Mouse (Mus musculus): ENCODE results near the gene Kdm8. TPM values are rescaled to one million over a fixed set of nuclear protein-coding genes. Genes with fewer than 3 reads are reported as not detected.

Gene Kdm8
- total RNA-seq, 2 experiments from 2014 or later, result 3.6 to 5.2 TPM

DNA sequence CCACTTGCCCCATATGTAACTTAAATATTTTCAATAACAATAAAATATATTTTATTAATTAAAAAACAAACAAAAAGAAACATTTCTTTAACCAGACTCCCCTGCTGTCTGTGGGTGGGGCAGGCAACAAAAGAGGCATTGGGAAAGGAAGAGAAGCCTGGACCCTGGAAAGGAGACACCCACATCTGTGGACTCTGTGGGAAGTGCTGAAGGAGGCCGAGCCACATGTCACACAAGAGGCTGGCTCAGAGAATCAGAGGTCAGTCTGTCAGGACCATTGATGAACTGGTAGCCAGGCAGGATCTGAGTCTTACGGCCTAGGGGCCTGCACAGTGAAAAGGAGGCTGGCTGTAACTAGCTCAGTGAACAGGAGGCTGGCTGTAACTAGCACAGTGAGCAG lies 17.7 kb downstream of the Kdm8 start:
- DNase-seq, result no peak

DNA sequence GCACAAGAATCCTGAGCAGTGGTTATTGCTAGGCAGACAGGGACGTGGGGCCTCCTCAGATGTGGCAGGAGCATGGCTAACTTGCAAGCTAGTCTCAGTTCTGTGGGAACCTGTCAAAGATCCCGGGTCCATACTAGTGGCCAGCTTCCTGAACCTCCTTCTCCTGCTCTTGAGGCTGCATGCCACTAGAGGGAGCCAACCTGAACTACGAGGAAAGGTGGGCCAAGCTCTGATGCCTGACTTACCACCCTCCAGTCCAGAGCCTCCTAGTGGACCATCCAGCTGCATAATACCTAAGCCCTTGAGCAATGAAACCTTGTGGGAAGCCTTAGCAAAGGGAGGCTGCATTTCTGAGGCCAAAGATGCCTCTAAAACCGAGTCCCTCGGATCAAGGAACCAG lies 25.5 kb downstream of the Kdm8 start:
- DNase-seq, result peak; percentile 74 to 87

DNA sequence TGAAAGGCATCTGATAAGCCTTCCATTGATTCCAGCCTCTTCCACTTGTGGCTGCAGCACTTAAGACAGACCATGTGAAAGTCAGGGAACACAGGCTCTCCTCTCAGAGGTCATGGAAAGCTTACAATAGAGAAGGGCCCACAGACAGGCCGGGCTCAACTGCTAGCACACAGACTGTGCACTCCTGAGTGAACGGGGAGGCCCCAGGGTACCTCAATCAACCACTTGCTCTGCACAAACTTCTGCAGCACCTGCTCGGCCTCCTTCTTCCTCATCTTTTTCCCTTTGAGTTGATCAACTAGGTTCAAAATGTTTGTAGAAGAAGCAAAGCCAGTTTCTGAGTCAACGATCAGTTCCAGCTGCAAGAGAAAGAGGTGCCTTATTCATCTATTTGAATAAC lies 26.4 kb downstream of the Kdm8 start:
- no peak for DNase-seq

DNA sequence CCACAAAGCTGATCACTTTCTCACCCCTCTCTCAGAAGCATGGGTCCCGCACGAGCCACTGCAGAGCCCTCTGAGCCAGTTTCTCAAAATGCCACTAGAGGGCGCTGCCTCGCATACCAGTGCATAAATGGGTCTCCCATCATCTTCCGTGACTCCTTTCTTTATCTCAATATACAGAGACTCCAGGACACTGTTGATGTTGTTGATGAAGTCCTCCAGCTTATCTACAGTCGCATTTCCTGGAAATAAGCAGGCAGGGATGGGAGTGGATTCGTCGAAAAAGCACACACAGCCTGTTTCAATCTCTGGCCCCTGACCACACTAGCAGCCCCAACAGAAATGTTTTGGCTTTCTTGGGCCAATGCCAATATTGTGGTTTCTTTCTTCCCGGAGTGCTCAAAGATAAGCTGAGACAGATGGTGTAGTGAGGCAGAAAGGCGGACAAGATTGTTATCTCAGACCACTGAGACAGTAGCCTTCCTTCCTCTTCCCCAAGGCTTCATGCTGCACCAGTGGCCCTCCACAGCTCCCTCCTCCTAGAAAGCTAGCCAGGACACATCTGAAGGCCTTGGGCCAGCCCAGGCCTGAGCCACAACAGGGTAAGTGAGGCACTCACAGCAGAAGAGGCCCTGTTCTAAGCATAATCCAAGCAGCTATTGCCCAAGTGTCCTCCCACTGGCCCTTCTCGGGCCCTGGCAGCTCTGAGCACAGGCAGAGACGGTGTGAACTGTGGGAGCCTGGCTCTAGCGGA lies 27.7 kb downstream of the Kdm8 start:
- peak; percentile 86 to 87 for DNase-seq

DNA sequence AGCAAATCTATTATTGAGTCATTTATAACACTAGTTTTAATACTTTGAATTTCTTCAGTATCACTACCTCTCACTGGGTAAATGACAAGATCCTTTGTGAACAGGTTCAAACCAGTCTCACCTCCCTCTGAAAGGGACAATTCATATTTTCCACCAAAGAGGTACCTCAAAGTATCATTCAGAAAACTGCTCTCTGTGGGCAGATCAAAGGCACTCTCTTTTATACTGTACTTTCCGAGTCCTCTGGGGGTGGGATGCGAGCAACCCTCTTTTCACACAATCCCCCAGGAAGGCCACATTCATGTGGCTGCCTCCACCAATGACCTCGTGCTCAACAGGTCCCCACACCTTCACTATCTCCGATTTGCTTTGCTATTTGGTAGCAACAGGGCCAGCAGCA lies 30.1 kb downstream of the Kdm8 start:
- no peak for DNase-seq

- DNase-seq, result peak; percentile 52 to 60
These were observed 31.2 kb downstream of the Kdm8 start for GRCm38 (mm10) chr7:125475601-125476251.

DNA sequence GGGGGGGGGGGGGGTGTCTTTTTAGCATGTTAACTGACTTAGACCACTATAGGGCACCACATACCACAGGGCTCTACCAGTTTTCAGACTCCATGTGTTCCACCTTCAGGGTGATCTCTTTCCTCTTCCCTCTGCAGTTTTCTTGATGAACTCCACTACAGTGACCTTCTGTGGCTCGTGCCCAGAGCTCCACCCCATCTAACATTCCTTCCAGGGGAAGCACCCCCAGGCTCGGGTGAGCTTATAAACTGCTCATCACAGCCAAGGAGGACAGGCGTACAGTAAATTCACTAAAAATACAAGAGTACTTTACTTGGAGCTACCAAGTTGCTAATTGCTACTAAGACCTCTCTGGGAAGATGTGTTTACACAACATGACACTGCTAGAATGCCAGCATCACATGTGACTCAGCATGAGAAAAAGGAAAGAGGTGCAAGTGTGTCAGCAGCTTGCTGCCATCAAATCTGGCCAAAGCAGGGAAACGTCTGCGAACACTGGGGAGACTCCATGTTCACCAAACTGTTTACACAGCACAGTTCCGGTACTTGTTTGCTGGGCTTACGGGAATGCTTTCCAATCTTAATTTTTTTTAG lies 34.0 kb downstream of the Kdm8 start:
- DNase-seq, result peak; percentile 38 to 66

- DNase-seq, result no peak
These were observed 36.0 kb downstream of the Kdm8 start for GRCm38 (mm10) chr7:125480518-125480917.

DNA sequence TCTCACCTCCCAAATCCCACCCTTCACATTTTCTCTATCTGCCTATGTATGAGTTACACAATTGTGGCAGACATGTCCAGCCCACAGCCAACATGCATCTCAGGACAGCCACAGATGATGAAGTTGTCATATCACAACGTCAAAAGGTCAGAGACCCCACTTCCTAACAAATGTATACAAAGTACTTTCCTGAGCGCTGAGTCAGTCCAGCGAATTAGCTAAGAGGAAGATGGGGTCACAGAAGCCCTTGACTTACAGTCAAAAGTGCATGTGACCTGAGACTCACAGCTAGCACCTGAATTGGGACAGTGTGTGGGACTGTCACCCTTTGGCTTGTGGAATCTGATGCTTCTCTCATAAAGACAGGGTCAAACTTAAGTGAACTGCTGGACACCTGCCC lies 37.9 kb downstream of the Kdm8 start:
- DNase-seq, result no peak

- no peak for DNase-seq
These were observed 38.4 kb downstream of the Kdm8 start for GRCm38 (mm10) chr7:125482886-125483285.

DNA sequence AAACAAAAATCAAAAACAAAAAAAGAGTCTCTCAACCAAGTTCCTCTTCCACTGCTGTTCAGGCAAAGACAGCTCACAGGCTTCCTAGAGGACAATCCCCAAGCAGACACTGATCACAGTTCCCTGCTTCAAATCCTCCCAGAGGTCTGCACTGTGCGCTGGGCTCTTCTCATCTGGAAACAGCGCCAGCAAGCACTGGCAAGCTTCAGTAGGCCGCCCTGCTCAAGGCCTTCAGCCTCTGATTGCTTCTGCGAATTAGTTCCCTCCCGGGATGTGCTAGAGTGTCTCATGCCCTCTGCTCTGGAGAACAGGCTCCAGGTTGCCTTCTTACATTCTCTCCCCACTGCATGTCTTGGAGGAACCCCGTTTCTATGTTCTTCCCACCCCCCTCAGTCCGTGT lies 40.3 kb downstream of the Kdm8 start:
- no peak for DNase-seq

GRCm38 (mm10) chr7:125486121-125486630 lies 41.7 kb downstream of the Kdm8 start:
- no peak for DNase-seq

- no peak for DNase-seq
These were observed 42.6 kb downstream of the Kdm8 start for GRCm38 (mm10) chr7:125487126-125487525.

DNA sequence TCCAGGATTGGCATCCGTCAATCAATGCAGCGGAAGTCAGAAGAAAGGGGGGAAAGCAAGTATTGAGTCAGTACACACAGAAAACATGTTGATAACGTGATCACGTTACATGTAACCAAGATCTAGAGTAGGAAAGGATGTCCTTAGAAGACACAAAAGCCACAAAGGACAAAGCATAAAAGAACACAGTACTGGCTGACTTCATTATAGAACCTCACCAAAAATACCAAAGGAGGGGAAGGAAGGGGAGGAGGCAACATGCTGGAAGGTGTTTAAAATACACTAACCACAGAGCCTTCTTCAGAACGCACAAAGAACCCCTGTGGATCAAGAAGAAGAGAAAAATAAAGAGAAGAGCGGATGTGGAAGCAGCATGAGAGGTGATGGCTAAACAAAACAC lies 44.2 kb downstream of the Kdm8 start:
- DNase-seq, result no peak

- DNase-seq, result no peak
These were observed 45.2 kb downstream of the Kdm8 start for GRCm38 (mm10) chr7:125489636-125490035.

DNA sequence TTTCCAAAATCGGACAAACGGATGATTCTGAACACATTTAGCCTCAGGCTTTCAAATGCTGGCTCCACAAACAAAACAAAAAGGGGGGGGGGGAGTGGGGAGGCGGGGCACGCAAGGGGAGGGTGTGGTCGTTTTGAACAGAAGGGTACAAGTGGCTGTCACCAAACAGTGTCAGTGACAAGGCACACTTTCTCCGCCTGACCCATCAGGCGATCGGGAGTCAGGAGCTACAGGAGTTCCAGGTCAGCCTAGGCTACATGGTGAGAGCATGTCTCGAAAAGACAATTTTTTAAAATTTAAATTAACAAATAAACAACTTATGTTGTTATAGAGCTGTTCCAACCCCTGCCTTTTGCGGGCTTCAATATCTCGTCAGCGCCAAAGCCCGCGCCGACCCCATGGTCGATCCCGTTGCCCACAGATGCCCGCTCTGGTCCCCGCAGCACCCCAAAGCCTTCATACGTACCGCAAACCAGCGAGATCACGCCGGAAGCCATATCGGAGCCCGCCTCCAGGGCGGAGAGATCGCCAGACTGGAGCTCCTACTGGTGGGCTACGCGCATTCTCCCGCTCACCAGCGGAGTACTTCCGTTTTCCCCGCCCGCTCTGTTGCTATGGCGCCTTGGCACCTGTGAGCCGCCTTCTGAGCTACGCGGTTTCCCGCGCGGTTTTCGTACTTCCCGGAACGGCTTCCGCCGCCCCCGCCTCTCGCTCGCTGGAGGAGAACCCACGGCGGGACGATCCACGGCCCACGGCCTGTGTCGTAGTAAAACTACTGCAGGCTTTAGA lies 46.7 kb downstream of the Kdm8 start, which contains the start of gene Nsmce1:
Gene Nsmce1 (minus strand): TSS at position 650 of the 789 bp plus-strand sequence.
- peak; percentile 95 to 98 for DNase-seq

GRCm38 (mm10) chr7:125491760-125492159 lies 47.3 kb downstream of the Kdm8 start:
- no peak for DNase-seq

- DNase-seq, result peak; percentile 18 to 46
These were observed 48.1 kb downstream of the Kdm8 start for GRCm38 (mm10) chr7:125492551-125492950.

DNA sequence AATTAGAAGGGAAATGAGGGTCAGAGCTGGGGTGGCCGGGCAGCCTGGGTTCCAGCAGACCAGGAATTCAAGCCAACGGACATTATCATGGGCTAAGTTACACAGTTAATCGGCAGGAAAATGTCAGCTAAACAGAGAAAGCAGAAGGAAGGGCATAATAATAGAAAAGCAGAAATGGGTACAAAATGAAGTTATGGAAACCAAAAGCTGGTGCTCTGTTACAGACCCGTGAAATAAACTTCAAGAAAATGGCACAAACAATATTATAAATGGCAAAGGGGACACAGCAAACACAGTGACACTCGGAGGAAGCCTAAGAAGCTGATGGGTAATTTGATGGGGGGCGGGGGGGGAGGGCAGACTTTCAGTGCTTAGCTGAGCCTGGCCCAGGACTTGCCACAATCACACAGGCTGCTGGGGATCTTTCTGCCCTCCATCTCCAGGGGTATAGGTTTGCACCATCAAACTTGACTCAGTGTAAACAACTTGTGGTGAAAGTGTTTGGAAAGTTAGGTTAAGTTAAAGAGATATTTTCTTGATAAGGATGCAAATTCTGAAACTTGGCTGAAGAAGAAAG lies 51.5 kb downstream of the Kdm8 start:
- DNase-seq, result no peak

DNA sequence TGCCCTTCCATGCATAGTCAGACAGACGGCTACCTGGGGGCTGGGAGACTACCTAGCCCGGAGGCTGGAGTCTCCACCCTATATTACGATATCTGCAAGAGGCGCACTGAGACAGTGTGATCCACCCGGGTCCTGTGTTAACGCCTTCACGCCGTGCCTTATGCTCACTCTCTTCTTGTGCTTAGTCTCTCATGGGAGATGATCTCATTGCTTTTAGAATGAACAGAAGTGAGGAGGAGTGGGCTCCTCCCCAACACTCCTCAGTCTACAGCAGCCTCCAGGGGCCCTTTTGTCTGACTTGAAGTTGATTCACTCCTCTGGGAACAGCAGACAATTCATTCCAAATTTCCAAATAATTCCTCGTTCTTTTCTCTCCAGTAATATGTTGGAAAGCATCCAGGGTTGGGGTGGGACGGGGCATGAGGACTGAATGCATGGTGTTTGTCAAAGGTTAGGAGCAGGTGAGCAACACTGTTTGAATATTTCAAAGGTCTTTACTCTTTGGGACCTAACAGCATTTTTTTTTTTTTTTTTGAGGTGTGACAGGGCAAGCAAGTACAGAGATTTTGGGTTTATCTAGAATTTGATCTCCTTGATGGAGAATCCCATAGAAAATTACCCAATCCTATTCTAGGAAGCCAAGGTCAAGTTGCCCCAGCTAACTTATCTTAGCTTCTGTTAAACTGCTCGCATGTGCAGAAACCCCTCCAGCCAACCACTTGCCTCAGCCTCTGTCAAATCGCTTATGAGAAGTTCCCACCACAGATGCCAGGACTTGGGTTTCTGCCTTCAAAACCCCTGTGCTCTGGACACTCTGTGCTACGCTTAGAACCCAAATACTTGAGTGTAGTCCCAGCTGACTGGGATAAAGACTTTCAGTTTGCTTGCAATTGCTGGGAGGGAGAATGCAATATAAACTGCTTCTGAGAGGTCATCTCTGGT lies 55.7 kb downstream of the Kdm8 start:
- no peak for DNase-seq

GRCm38 (mm10) chr7:125500879-125501278 lies 56.4 kb downstream of the Kdm8 start:
- DNase-seq, result no peak

All from heart, adult 18-20 months (tissue).